Mouse (Mus musculus) ES-E14 (cell line): ENCODE data around the gene Shisa6. TPM values are rescaled to one million over a fixed set of nuclear protein-coding genes. Genes with fewer than 3 reads are reported as not detected.

ENCODE experiments used
- DNase-seq: peaks from one replicate; pipeline ENCODE4 v3.0.0-alpha.2; 2013; ENCODE audit warnings: low read depth, low spot score
- H3K27ac ChIP-seq: 2 replicates; pipeline ENCODE4 v1.5.1; 2012; ENCODE audit warnings: low read depth, mild to moderate bottlenecking, low read length, moderate library complexity, mixed read lengths; ENCODE audit not compliant: poor library complexity, insufficient read depth, severe bottlenecking
- H3K36me3 ChIP-seq: 2 replicates; pipeline ENCODE4 v1.6.1; 2012; ENCODE audit warnings: mild to moderate bottlenecking, low read length, moderate library complexity, mixed read lengths; ENCODE audit not compliant: control insufficient read depth, poor library complexity, insufficient read depth, severe bottlenecking
- H3K4me1 ChIP-seq, 2 experiments: fragments of 150-350 bp in 1 of 2; sonication (generic) in 1 of 2; 2 replicates each; pipeline ENCODE4 v1.6.1; 2012; ENCODE audit warnings: low read length in 2 of 2, mild to moderate bottlenecking in 1 of 2, mixed read lengths in 1 of 2; ENCODE audit not compliant: control insufficient read depth in 2 of 2, insufficient read depth in 2 of 2, poor library complexity in 1 of 2
- H3K4me3 ChIP-seq, 2 experiments: fragments of 150-350 bp in 1 of 2; sonication (generic) in 1 of 2; 2 replicates each; pipeline ENCODE4 v1.5.1; 2012; ENCODE audit warnings: low read length in 2 of 2, low read depth in 1 of 2, mild to moderate bottlenecking in 1 of 2, mixed read lengths in 1 of 2; ENCODE audit not compliant: insufficient read depth in 1 of 2, poor library complexity in 1 of 2, severe bottlenecking in 1 of 2
- H3K9ac ChIP-seq: 2 replicates; pipeline ENCODE4 v1.6.1; 2012; ENCODE audit warnings: low read depth, mild to moderate bottlenecking, low read length, mixed read lengths; ENCODE audit not compliant: poor library complexity, insufficient read depth, severe bottlenecking
- H3K9me3 ChIP-seq: fragments of 150-350 bp; sonication (generic); 2 replicates; pipeline ENCODE4 v1.6.1; 2012; ENCODE audit warnings: low read depth, mild to moderate bottlenecking, low read length; ENCODE audit not compliant: control insufficient read depth, insufficient read depth
- CHD2 ChIP-seq: IDR thresholded peaks from 2 replicates; pipeline ENCODE4 v1.6.1; 2014; ENCODE audit warnings: mild to moderate bottlenecking, low read depth, low read length, inconsistent platforms
- HCFC1 ChIP-seq: IDR thresholded peaks from 2 replicates; pipeline ENCODE4 v1.6.1; 2012; ENCODE audit warnings: low read length, inconsistent platforms, borderline replicate concordance; ENCODE audit not compliant: insufficient read depth
- MAFK ChIP-seq: IDR thresholded peaks from 2 replicates; pipeline ENCODE4 v1.6.1; 2014; ENCODE audit warnings: mild to moderate bottlenecking, low read depth, low read length, inconsistent platforms; ENCODE audit not compliant: insufficient read depth
- ZC3H11A ChIP-seq: IDR thresholded peaks from 2 replicates; pipeline ENCODE4 v1.6.1; 2012; ENCODE audit warnings: low read depth, mild to moderate bottlenecking, inconsistent platforms, low read length, borderline replicate concordance
- ZNF384 ChIP-seq: IDR thresholded peaks from 2 replicates; pipeline ENCODE4 v1.6.1; 2012; ENCODE audit warnings: low read depth, low read length, inconsistent platforms
- in situ Hi-C, 2 experiments: fragments of 600-800 bp; cut with MboI; formaldehyde crosslinking; loops; one replicate each; pipeline ENCODE4 v1.15.1; 2025; ENCODE audit warnings: low sequenced_read_pairs in 2 of 2, inconsistent platforms in 1 of 2; ENCODE audit not compliant: unreplicated experiment in 2 of 2
- total RNA-seq: library from RNA; depleted of rRNA; stranded (reverse); fragments of 300-350 nt; gene quantifications from 2 replicates; pipeline ENCODE4 v1.2.3, GENCODE M21; 2012

The Shisa6 gene
- total RNA-seq, 1 experiment: 0.09 TPM

- in situ Hi-C loops: no loop called here
- no peak for DNase-seq
- Histone ChIP-seq H3K27ac (no peak overlapping the region), H3K4me3 (no peak overlapping the region), H3K9ac (no peak overlapping the region), H3K36me3 (no peaks in the 10 kb centered on the region), H3K4me1 (no peaks in the 10 kb centered on the region), H3K9me3 (no peaks in the 10 kb centered on the region)
- TF ChIP-seq ZC3H11A (no peak), ZNF384 (no peak), HCFC1 (no peak), CHD2 (no peak), MAFK (no peak)
These were observed 307.3 kb downstream of the Shisa6 start for GRCm38 (mm10) chr11:66218469-66218868.

- no peak overlapping the region for H3K27ac ChIP-seq
- no peaks in the 10 kb centered on the region for H3K36me3 ChIP-seq
- H3K4me3 ChIP-seq: no peak overlapping the region
- H3K4me1 ChIP-seq: no peaks in the 10 kb centered on the region
- no peak for DNase-seq
- H3K9me3 ChIP-seq: no peaks in the 10 kb centered on the region
- H3K9ac ChIP-seq: no peak overlapping the region
- TF ChIP-seq CHD2 (no peak), ZC3H11A (no peak), HCFC1 (no peak), MAFK (no peak)
- in situ Hi-C loops: no loop called here
These were observed 337.0 kb downstream of the Shisa6 start for GRCm38 (mm10) chr11:66188627-66189287.

- H3K4me3 ChIP-seq: no peak overlapping the region
- no peak overlapping the region for H3K27ac ChIP-seq
- H3K9ac ChIP-seq: no peak overlapping the region
- no peak for DNase-seq
- H3K4me1 ChIP-seq: no peaks in the 10 kb centered on the region
- no peaks in the 10 kb centered on the region for H3K9me3 ChIP-seq
- TF ChIP-seq MAFK: no peak
- TF ChIP-seq HCFC1: no peak
- no peak for TF ChIP-seq ZC3H11A
- no peak for TF ChIP-seq CHD2
- no peak for TF ChIP-seq ZNF384
- H3K36me3 ChIP-seq: no peaks in the 10 kb centered on the region
- in situ Hi-C loops: no loop called here
These were observed 337.6 kb downstream of the Shisa6 start for GRCm38 (mm10) chr11:66188146-66188545.

- no peaks in the 10 kb centered on the region for H3K9me3 ChIP-seq
- no peaks in the 10 kb centered on the region for H3K4me1 ChIP-seq
- H3K4me3 ChIP-seq: no peak overlapping the region
- no peaks in the 10 kb centered on the region for H3K36me3 ChIP-seq
- no peak overlapping the region for H3K9ac ChIP-seq
- no peak overlapping the region for H3K27ac ChIP-seq
- in situ Hi-C loops: no loop called here
- TF ChIP-seq HCFC1: no peak
- TF ChIP-seq ZC3H11A: no peak
- no peak for TF ChIP-seq ZNF384
- TF ChIP-seq CHD2: no peak
- TF ChIP-seq MAFK: no peak
- no peak for DNase-seq
These were observed 348.0 kb downstream of the Shisa6 start for GRCm38 (mm10) chr11:66177781-66178180.
